Mouse (Mus musculus) cortical plate, adult 2 months (tissue): ENCODE data around the gene Hist1h4f.
"Not testable (repeated sequence)": the region's sequence is repeated elsewhere in the genome, so short reads cannot be mapped to it uniquely, and the experiment has no call there.

Experiments used
- CTCF ChIP-seq: fragments of 200-500 bp; IDR thresholded peaks from 2 replicates; pipeline ENCODE4 v1.5.1; 2011; ENCODE audit warnings: mild to moderate bottlenecking, control low read depth, low read length; ENCODE audit not compliant: insufficient read depth; ENCODE audit errors: extremely low read depth
- POLR2A ChIP-seq: fragments of 200-500 bp; IDR thresholded peaks from 2 replicates; pipeline ENCODE4 v1.6.1; 2011; ENCODE audit warnings: mild to moderate bottlenecking, low read length, control low read depth; ENCODE audit not compliant: insufficient read depth; ENCODE audit errors: extremely low read depth

DNA sequence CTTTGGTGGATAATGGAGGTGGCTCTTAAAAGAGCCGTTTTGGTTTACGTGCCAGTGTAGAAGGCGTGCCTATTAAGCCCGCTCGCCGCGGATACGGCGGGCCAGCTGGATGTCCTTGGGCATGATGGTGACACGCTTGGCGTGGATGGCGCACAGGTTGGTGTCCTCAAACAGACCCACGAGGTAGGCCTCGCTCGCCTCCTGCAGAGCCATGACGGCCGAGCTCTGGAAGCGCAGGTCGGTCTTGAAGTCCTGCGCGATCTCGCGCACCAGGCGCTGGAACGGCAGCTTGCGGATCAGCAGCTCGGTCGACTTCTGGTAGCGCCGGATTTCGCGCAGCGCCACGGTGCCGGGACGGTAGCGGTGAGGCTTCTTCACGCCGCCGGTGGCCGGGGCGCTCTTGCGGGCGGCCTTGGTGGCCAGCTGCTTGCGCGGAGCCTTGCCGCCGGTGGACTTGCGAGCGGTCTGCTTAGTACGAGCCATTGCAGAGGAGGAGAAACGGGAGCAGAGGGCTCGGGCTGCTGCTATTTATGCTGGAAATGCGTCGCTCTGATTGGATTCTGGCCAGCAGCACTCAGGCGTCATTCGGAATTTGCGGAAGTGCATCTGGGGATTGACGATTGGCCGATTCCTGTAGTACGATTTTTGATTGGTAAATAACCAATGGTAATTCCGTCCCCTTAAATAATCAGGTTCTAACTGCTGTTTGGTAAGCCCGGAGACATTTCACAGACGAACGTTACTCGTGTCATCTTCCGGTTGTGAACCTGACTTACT, 10.6 kb upstream of the Hist1h4f start, which contains the start of gene Hist1h3e:
- not testable (repeated sequence) for TF ChIP-seq CTCF
- peak; percentile 99 for TF ChIP-seq POLR2A
